Mouse (Mus musculus) heart, adult 11 months (tissue): ENCODE measurements around the gene Ifna15.
A peak's percentile ranks its signal among the peaks of the same experiment; 100 is the strongest.

Experiments
- DNase-seq: peaks from one replicate; pipeline ENCODE4 v3.0.0; 2022

Gene Ifna15

GRCm38 (mm10) chr4:88513743-88514142 lies 44.3 kb downstream of the Ifna15 start:
- peak; percentile 74 for DNase-seq
